Mouse (Mus musculus): Measurements from ENCODE around the gene Ppme1.

DNA sequence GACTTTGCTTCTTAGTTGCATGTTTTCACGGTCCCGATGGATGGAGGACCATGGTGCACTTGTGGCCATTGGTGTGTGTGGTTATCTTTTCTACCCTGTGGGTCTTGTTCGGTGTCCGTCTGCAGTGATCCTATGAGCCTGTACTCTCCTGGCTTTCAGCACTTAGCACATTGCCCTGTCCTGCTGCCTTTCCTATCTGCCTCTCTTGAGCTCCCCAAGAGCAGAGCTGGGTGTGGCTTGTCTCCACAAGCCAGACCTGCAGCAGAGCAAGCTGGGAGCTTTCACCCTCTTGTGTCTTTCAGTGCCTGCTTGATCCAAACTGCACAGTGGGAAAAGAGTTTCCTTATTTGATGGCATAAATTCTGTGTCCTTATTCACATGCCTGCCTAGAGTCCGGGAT lies 54.6 kb downstream of the Ppme1 start:
- no peak for TF ChIP-seq POLR2A (IDR thresholded peaks at IDR 0.05; ENCODE audit: borderline replicate concordance, extremely low read depth, low read depth, low read length)
- TF ChIP-seq CTCF (IDR thresholded peaks at IDR 0.05; ENCODE audit: insufficient read depth, low read length), result no peak

Measured in lung, adult 2 months (tissue).